Mouse (Mus musculus): ENCODE data around the gene Rsbn1l. TPM values are rescaled to one million over a fixed set of nuclear protein-coding genes. Genes with fewer than 3 reads are reported as not detected.
A peak's percentile ranks its signal among the peaks of the same experiment; 100 is the strongest.

Rsbn1l gene
- total RNA-seq, 2 experiments from 2014 or later = 31.7 to 42.2 TPM

- no peak for ATAC-seq (ENCODE audit: poor library complexity, severe bottlenecking)
Measured at GRCm38 (mm10) chr5:20911741-20912140, 44.5 kb downstream of the Rsbn1l start.

DNA sequence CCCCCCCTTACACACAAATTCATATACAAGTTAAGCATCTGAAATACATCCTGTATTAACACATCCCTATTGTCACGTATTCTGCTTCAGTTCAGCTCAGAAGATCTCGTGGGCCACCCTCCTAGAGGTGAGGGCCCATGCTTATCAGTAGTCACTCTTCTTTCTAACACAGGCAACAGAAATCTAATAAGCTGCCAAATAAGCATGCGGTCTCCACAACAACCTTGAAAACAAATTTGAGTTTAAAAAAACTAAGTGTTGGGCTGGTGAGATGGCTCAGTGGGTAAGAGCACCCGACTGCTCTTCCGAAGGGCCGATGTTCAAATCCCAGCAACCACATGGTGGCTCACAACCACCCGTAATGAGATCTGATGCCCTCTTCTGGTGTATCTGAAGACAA is 50.0 kb downstream of the Rsbn1l start:
- ATAC-seq (ENCODE audit: poor library complexity, severe bottlenecking) = no peak

GRCm38 (mm10) chr5:20905437-20905836 is 50.8 kb downstream of the Rsbn1l start:
- ATAC-seq (ENCODE audit: poor library complexity, severe bottlenecking) = no peak

- ATAC-seq (ENCODE audit: poor library complexity, severe bottlenecking) = no peak
Measured at GRCm38 (mm10) chr5:20904647-20905046, 51.6 kb downstream of the Rsbn1l start.

GRCm38 (mm10) chr5:20897446-20898167 is 58.6 kb downstream of the Rsbn1l start:
- peak; percentile 66 for ATAC-seq (ENCODE audit: poor library complexity, severe bottlenecking)

DNA sequence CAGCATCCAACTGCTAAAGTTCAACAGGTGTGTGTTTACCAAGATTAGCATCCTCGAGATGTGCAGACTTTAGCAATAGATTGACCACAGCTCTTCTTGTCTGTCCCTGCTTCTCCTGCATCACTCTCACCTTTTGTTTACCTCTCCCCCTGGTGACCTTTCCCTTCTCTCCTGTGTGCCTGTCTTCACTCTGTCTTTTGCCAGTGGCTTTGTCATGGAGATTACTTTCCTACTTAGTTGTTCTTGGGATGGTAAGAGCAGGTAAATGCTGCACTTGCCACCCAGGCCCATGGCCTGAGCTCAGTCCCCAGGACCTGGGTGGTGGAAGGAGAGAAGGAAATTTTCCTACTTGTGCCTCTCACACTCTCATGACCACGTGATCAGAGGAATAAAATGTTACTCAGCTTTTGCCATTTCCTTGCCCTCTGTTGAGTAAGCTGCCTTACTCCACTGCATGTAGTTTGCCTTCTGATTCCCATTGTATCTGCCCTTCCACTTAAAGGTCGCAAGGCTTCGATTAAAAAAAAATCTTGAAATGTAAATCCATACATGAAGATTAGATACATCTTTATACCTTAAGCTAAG is 72.1 kb downstream of the Rsbn1l start:
- ATAC-seq (ENCODE audit: poor library complexity, severe bottlenecking) = no peak

DNA sequence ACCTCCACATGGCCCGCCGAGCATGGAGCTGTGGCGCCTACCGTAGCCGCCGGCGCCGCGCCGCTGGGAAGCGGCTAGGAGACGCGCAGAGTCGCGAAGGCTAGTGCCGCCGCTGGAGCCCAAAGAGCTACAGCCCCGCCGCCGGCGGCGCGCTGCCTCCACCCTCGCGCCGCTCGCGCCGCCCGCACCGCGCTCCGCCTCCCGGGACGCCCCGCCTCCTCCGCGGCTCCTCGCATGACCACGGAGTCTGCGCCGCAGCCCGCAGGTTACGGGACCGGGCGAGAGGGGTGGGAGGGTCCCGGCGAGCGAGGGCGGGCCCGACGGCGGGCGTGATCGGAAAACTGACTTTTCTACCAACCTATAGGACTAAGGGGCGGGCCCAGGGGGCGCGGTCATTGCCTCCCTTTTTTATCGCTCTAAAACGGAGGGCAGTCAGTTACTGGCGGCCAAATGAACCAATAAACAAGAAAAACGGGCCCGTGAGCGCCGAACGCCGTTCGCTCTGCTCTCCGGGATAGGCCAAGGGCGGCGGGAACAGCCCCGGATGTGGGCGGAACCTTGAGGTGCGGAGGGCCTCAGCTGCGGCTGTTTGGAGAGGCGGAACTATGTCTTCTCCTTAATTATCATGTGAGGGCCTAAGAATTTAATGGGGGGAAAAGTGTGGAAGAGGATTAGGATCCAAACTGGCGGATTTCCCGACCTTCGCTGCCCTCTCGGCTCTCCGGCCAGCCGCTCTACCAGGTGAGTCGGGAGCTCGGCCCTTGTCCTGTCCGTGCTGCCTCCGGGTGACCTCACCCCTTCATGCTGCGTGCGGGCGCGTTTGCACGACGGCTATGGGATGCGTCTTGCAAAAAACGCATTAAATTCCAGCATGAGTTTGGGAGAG is 74.0 kb downstream of the Rsbn1l start, which contains the start of the genes Phtf2 and Tmem60:
Phtf2 (minus strand) TSS at position 210 of the 886 bp plus-strand sequence.
Tmem60 (plus strand) TSS at position 277 of the 886 bp plus-strand sequence.
- ATAC-seq (ENCODE audit: poor library complexity, severe bottlenecking) = peak; percentile 91

GRCm38 (mm10) chr5:20880797-20881775 is 75.1 kb downstream of the Rsbn1l start:
- peak; percentile 16 for ATAC-seq (ENCODE audit: poor library complexity, severe bottlenecking)

- no peak for ATAC-seq (ENCODE audit: poor library complexity, severe bottlenecking)
Measured at GRCm38 (mm10) chr5:20880386-20880785, 75.8 kb downstream of the Rsbn1l start.

DNA sequence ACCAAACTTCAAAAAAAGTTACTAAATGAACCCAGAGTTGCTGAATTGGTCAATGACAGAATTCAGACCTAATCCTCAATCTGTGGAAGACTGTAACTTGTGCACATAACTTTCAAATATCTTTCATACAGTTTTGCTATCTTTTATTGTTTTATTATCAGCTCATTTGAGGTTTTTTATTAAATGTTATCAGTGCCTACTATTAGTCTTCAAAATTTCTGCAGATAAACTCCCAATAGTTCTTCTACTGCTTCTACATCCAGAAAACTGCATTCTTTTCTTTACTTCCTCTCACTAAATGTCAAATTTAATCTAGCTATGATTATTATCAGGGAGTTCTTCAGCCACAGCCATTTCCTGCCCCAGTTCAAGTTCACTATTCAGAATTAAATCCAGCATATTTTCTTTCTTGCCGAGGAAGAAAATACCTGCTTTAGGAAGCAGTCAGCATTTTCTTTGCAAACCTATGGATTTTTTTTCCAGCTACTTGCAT is 79.2 kb downstream of the Rsbn1l start:
- no peak for ATAC-seq (ENCODE audit: poor library complexity, severe bottlenecking)

DNA sequence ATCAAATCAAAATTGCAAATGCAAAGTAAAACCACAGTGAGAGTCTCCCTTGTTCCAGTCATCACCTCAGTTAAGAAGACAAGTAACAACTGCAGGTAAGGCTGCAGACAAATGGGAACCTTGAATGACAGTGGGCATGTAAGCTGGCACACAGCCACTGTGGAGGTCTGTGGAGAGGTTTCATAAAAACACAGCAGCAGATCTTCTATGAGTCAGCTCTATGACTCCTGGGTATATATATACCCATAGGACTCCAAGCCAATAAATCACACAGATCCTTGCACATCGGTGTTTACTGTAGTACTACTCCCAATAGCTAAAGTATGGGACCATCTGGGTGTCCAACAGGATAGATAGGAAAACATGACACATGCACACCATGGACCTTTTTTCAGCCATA is 83.1 kb downstream of the Rsbn1l start:
- ATAC-seq (ENCODE audit: poor library complexity, severe bottlenecking) = no peak

GRCm38 (mm10) chr5:20865193-20865755 is 90.9 kb downstream of the Rsbn1l start:
- peak; percentile 45; the same call in 1 of the 2 replicates for ATAC-seq (ENCODE audit: poor library complexity, severe bottlenecking)

DNA sequence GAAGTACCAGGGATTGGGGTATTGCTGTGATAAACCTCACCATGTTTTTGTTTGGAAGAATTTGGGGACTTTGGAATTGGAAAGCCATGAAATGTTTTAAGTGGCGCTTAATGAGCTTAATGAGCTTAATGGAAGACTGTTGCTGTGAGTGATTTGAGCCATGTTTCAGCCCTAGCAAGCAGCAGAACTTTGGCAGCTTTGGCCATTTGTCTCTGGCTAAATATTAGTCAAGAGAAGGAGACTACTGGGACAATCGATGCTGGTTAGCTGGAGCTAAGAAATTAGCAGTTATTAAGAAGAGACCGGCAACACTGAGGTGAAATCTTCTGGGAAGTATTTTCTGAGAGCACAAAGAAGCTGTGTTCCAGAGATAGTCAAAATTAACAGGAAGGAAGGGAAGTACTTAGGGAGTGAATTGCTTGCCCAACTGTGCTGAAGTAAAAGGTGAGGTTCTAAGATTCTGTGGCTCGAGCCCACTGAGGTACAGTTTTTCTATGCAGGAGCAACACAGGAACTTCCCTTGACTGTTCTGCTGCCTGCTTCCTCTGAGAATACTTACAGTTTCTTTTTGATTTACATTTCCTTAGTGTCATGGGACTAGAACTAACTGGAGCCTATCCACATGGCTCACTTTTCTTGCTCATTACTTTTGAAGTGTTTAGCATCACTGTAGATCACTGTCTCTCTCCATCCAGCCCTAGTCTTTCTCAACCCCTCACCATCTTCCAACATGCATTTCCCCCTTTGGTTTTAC is 91.8 kb downstream of the Rsbn1l start:
- peak; percentile 47 for ATAC-seq (ENCODE audit: poor library complexity, severe bottlenecking)

DNA sequence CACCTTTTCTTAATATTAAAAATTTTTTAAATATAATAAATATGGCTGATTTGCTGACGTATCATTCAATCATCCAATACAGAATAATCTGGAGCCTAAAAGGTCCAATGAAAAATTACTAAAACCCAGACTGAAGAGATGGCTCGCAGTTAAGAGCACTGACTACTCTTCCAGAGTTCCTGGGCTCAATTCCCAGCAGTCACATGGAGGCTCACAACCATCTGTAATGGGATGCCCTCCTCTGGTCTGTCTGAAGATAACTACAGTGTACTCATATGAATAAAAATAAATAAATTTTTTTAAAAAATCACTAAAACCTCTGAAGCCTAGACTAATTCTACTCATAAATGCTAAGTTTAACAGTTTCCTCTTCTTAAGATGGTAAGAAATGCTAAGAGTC is 94.3 kb downstream of the Rsbn1l start:
- no peak for ATAC-seq (ENCODE audit: poor library complexity, severe bottlenecking)

GRCm38 (mm10) chr5:20860565-20860964 is 95.6 kb downstream of the Rsbn1l start:
- no peak for ATAC-seq (ENCODE audit: poor library complexity, severe bottlenecking)

DNA sequence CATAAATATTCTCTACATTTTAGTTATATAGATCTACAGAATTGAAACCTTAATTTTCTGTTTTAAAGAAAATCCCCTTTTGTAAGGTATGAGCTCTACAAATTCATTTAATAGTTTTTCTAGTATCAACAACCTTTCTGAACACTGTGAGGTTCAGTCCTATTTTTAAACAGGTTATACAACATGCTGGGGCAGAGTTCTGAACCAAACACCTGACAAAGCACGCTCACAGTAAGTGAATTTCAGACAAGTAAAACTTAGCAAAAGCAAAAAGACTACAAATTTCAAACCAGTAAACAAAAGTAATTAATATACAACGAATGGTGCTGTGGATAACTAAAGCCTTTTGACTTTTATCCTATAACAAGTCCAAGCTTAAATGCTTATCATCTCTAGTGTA is 97.8 kb downstream of the Rsbn1l start:
- ATAC-seq (ENCODE audit: poor library complexity, severe bottlenecking) = no peak

DNA sequence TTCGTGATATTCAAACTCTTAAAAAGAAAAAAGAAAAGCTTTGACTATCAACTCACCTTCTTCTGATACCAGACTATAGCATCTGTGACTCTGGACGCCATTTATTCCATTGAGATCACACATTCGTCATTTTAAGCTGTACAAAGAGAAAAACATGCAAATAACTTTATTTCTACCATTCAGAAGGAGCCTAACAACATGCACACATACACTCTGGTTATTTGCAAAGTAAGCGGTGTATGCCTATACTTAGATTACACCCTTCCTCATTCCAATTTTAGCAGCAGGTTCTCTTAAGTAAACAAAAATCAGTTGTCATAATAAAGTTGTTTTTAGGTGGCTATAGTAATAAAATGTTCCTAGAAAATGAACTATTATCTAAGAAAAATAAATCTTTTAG is 101.1 kb downstream of the Rsbn1l start:
- ATAC-seq (ENCODE audit: poor library complexity, severe bottlenecking) = no peak

- ATAC-seq (ENCODE audit: poor library complexity, severe bottlenecking) = peak; percentile 75
Measured at GRCm38 (mm10) chr5:20847010-20847409, 109.2 kb downstream of the Rsbn1l start.

- no peak for ATAC-seq (ENCODE audit: poor library complexity, severe bottlenecking)
Measured at GRCm38 (mm10) chr5:20843816-20844215, 112.4 kb downstream of the Rsbn1l start.

All from megakaryocyte, adult 5-6 weeks (primary cell).